ENCODE assay signal across 11 mouse cellular contexts in the genomic region with DNA sequence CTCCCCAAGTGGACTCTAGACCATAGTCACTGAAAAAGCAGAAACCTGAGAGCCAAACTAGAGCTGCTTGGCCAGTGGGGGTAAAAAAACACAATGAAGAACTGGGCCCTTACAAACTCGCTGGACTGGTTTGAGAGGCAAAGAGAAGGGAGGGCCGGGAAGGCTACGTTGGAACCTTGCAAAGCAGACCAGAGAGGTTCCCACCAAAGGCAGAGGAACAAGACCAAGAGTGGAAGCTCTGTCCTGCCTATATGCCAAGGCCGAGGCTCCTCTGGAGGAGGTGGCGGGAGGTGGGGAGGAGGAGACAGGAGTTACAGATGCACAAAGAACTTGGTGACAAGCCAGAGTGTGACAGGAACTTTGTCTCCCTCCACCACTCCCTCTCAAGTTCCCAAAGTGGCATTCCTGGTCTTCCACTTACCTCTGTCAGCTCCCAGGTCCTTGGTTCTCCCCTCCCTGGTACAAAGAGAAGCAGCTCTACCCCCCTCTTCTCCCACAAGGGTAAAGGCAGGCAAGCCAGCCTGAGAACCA. TPM values are rescaled to one million over a fixed set of nuclear protein-coding genes. Genes with fewer than 3 reads are reported as not detected.
DNase-seq lines count a peak whose midpoint lies in the region; ATAC-seq and TF ChIP-seq lines count a peak whose summit lies in the region.
"Had no signal": no experiment of that assay in that cellular context is flagged by ENCODE, and none has a peak within 500 bp of the region (broad histone marks: within the 10 kb centered on the region; RNA-seq: fewer than 3 reads in every experiment).

No protein-coding gene starts in this region.

- WGBS in embryonic facial prominence, embryonic 10.5 days = 32% methylated on average over 5 of the region's 5 CpGs
- 34% methylated on average over 5 of the region's 5 CpGs for WGBS in kidney, postnatal 0 days

- H3K4me1 ChIP-seq in embryonic facial prominence, embryonic 10.5 days = peaks cover 42% of the 10 kb centered on the region
- no peaks in the 10 kb centered on the region for H3K4me1 ChIP-seq in kidney, postnatal 0 days (replicated peaks; ENCODE audit: insufficient read depth, low read length)

- H3K27me3 ChIP-seq in embryonic facial prominence, embryonic 10.5 days (replicated peaks; ENCODE audit: low read depth, poor library complexity, severe bottlenecking) = peaks cover 37% of the 10 kb centered on the region
- H3K27me3 ChIP-seq in kidney, postnatal 0 days (ENCODE audit: insufficient read depth, low read length) = no peaks in the 10 kb centered on the region

- peak; percentile 18 for DNase-seq in embryo, embryonic 10 days (ENCODE audit: low spot score)
- no peak for DNase-seq in embryo, embryonic 10.5 days (ENCODE audit: low spot score)
- no peak for DNase-seq in embryonic facial prominence, embryonic 10.5 days (ENCODE audit: low spot score)
- no peak for DNase-seq in kidney, postnatal 0 days (ENCODE audit: low spot score)
- peak; percentile 57 for DNase-seq in lung, postnatal 10 days
- DNase-seq in thymus, postnatal 10 days (ENCODE audit: low spot score in 2 of 2) = no peak
- no peak for DNase-seq in layer of hippocampus, postnatal 14 days (ENCODE audit: low spot score in 2 of 2)
- no peak for DNase-seq in adrenal gland, adult 18-20 months (ENCODE audit: low spot score in 2 of 2)

- H3K9me3 ChIP-seq in embryonic facial prominence, embryonic 10.5 days = no peaks in the 10 kb centered on the region
- H3K9me3 ChIP-seq in kidney, postnatal 0 days (replicated peaks; ENCODE audit: low read length) = no peaks in the 10 kb centered on the region
- H3K9me3 ChIP-seq: hindbrain, embryonic 12.5 days; limb, embryonic 12.5 days had no signal

- peak overlapping the region; percentile 67 for H3K27ac ChIP-seq in embryonic facial prominence, embryonic 10.5 days (replicated peaks)
- peak overlapping the region; percentile 87 for H3K27ac ChIP-seq in kidney, postnatal 0 days
- H3K27ac ChIP-seq: hindbrain, embryonic 12.5 days; limb, embryonic 12.5 days had no signal

- peak overlapping the region; percentile 33 for H3K4me2 ChIP-seq in kidney, postnatal 0 days (ENCODE audit: low read length)
- H3K4me2 ChIP-seq: hindbrain, embryonic 12.5 days; limb, embryonic 12.5 days had no signal

- ATAC-seq in kidney, postnatal 0 days (replicated peaks; ENCODE audit: low FRiP score, low read depth) = no peak

- H3K36me3 ChIP-seq in embryonic facial prominence, embryonic 10.5 days (replicated peaks) = 0 out of 2 replicates have a peak, but pooled peaks cover 1% of the 10 kb centered on the region
- no peaks in the 10 kb centered on the region for H3K36me3 ChIP-seq in kidney, postnatal 0 days (ENCODE audit: insufficient read depth, low read length)
- H3K36me3 ChIP-seq: hindbrain, embryonic 12.5 days; limb, embryonic 12.5 days had no signal

- H3K4me3 ChIP-seq in embryonic facial prominence, embryonic 10.5 days = peak overlapping the region; percentile 25
- H3K4me3 ChIP-seq in kidney, postnatal 0 days (replicated peaks; ENCODE audit: low read depth, low read length) = no peak overlapping the region
- H3K4me3 ChIP-seq: hindbrain, embryonic 12.5 days; limb, embryonic 12.5 days had no signal

- TF ChIP-seq CTCF in kidney, postnatal 0 days (IDR thresholded peaks at IDR 0.05; ENCODE audit: low read depth) = no peak

- H3K9ac ChIP-seq in kidney, postnatal 0 days (ENCODE audit: low read depth, low read length) = no peak overlapping the region
- H3K9ac ChIP-seq: hindbrain, embryonic 12.5 days; limb, embryonic 12.5 days had no signal

RNA-seq across cellular contexts. Expression of a gene that starts 2.1 kb away (rescaled TPM):
- 10.7 and 10.8 TPM in 2 replicates for polyA plus RNA-seq in embryonic facial prominence, embryonic 10.5 days (2016; fragmentation: Nextera tagmentation; extraction: Ambion mirVana)
- polyA plus RNA-seq in kidney, postnatal 0 days (2015; fragmentation: Nextera tagmentation; extraction: Ambion mirVana) = 15.7 and 16.4 TPM in 2 replicates
- 1 to 10 TPM; 3.3 to 3.5 TPM for total RNA-seq in layer of hippocampus, postnatal 14 days (2021)
- total RNA-seq in adrenal gland, adult 18-20 months (2021) = 1 to 10 TPM; 1.0 TPM
- total RNA-seq: neutrophil, adult 5-6 weeks had no signal

RNA-seq across cellular contexts. Expression of a gene that starts 53.1 kb away (rescaled TPM):
- polyA plus RNA-seq in embryonic facial prominence, embryonic 10.5 days (2016; fragmentation: Nextera tagmentation; extraction: Ambion mirVana) = 18.5 and 20.3 TPM in 2 replicates
- 14.1 and 14.6 TPM in 2 replicates for polyA plus RNA-seq in kidney, postnatal 0 days (2015; fragmentation: Nextera tagmentation; extraction: Ambion mirVana)
- total RNA-seq in layer of hippocampus, postnatal 14 days (2021) = 10 to 100 TPM; 52.0 to 53.3 TPM
- total RNA-seq in adrenal gland, adult 18-20 months (2021) = 10 to 100 TPM; 27.4 to 28.6 TPM

Comparison
In these comparisons a context has a peak if more than half of its experiments do, and no peak if none do; other contexts are left out.
1. DNase-seq: peak in embryo, embryonic 10 days (single experiment) and lung, postnatal 10 days (single experiment); none in embryo, embryonic 10.5 days (single experiment), embryonic facial prominence, embryonic 10.5 days (single experiment), kidney, postnatal 0 days (single experiment), thymus, postnatal 10 days (0 of 2), layer of hippocampus, postnatal 14 days (0 of 2) and adrenal gland, adult 18-20 months (0 of 2).